8 mouse cellular contexts compared by ENCODE assay signal in the genomic region with DNA sequence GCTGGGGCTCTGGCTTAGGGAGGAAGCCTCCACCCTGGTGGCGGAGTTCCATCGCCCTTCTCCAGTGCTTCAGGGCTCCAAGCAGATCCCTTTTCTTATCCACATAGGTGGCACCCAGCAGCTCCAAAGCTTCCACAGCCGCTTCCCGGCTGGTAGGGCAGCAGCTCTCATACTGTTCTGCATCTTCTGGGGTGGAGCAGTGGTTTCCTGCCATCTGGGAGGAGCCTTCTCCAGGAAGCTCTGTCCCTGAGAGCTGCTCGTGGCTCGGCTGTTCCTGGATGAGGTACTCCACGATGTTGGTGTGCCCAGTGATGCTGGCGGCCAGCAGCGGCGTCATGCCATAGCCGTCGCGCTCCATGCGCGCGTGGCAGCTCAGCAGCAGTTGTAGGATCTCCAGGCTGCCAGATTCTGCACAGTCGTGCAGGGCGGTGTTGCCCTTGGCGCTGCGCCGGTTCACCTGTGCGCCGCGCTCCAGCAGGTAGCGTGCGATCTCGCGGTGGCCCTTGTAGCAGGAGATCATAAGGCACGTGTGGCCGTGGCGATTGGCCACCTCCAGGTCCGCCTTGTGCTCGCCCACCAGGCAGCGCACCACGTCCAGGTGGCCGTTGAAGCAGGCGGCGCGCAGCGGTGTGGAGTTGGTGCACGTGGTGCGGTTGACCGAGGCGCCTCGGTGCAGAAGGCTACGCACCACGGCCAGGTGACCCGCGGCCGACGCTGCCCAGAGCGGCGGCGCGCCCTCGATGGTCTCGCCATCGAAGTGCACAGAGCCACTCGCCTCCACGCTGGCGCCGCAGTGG. TPM values are rescaled to one million over a fixed set of nuclear protein-coding genes. Genes with fewer than 3 reads are reported as not detected.
DNase-seq lines count a peak whose midpoint lies in the region; ATAC-seq and TF ChIP-seq lines count a peak whose summit lies in the region.
"Not testable (repeated sequence)": the region's sequence is repeated elsewhere in the genome, so short reads cannot be mapped to it uniquely, and the experiment has no call there.

No protein-coding gene starts in this region.

- DNase-seq in ES-E14 (ENCODE audit: low read depth, low spot score), result peak; percentile 22
- not testable (repeated sequence) for DNase-seq in embryonic facial prominence, embryonic 14.5 days (ENCODE audit: low spot score); liver, postnatal 0 days; midbrain, embryonic 14.5 days
- DNase-seq in gastrocnemius, postnatal 25 days, result peak; percentile 7
- peak; percentile 10 to 32 for DNase-seq in kidney, postnatal 4 days

- in situ Hi-C loops in ES-E14 (cut with MboI; ENCODE audit: low sequenced_read_pairs in 2 of 2, unreplicated experiment in 2 of 2), result not testable (repeated sequence)

- H3K27me3 ChIP-seq in embryonic facial prominence, embryonic 14.5 days (replicated peaks; ENCODE audit: control insufficient read depth, insufficient read depth, low read length), result peaks cover 17% of the 10 kb centered on the region
- H3K27me3 ChIP-seq in hindbrain, embryonic 13.5 days, result peaks cover 31% of the 10 kb centered on the region
- not testable (repeated sequence) for H3K27me3 ChIP-seq in liver, postnatal 0 days (ENCODE audit: insufficient read depth, low read length); midbrain, embryonic 14.5 days (ENCODE audit: control insufficient read depth, insufficient read depth, low read length)
- peaks cover 14% of the 10 kb centered on the region; the same call in 1 of the 2 replicates for H3K27me3 ChIP-seq in stomach, embryonic 15.5 days (replicated peaks)

- H3K9me3 ChIP-seq in ES-E14 (ENCODE audit: control insufficient read depth, insufficient read depth, low read depth, low read length); embryonic facial prominence, embryonic 14.5 days (ENCODE audit: control insufficient read depth, low read length); hindbrain, embryonic 13.5 days; liver, postnatal 0 days (ENCODE audit: low read length); midbrain, embryonic 14.5 days (ENCODE audit: control insufficient read depth, low read length); stomach, embryonic 15.5 days: not testable (repeated sequence)

- H3K4me2 ChIP-seq in embryonic facial prominence, embryonic 14.5 days (ENCODE audit: low read depth, low read length), result peak overlapping the region; percentile 49
- H3K4me2 ChIP-seq in hindbrain, embryonic 13.5 days, result peak overlapping the region; percentile 41
- peak overlapping the region; percentile 26; the same call in 1 of the 2 replicates for H3K4me2 ChIP-seq in liver, postnatal 0 days (ENCODE audit: low read depth, low read length)
- H3K4me2 ChIP-seq in midbrain, embryonic 14.5 days (ENCODE audit: low read length), result not testable (repeated sequence)
- peak overlapping the region; percentile 58 for H3K4me2 ChIP-seq in stomach, embryonic 15.5 days

- H3K36me3 ChIP-seq in ES-E14 (ENCODE audit: control insufficient read depth, insufficient read depth, low read length, poor library complexity, severe bottlenecking); embryonic facial prominence, embryonic 14.5 days (ENCODE audit: control insufficient read depth, insufficient read depth, low read length); hindbrain, embryonic 13.5 days; liver, postnatal 0 days (replicated peaks; ENCODE audit: insufficient read depth, low read length); midbrain, embryonic 14.5 days (ENCODE audit: control insufficient read depth, insufficient read depth, low read length); stomach, embryonic 15.5 days: not testable (repeated sequence)

- not testable (repeated sequence) for TF ChIP-seq EP300 in liver, postnatal 0 days (IDR thresholded peaks at IDR 0.05; ENCODE audit: low read depth)

- WGBS in embryonic facial prominence, embryonic 14.5 days, result 16% methylated on average over 27 of the region's 62 CpGs
- WGBS in hindbrain, embryonic 13.5 days, result 23% methylated on average over 58 of the region's 62 CpGs
- 20% methylated on average over 45 of the region's 62 CpGs for WGBS in liver, postnatal 0 days (ENCODE audit: insufficient replicate concordance)
- WGBS in midbrain, embryonic 14.5 days, result 23% methylated on average over 60 of the region's 62 CpGs
- 13% methylated on average over 47 of the region's 62 CpGs for WGBS in stomach, embryonic 15.5 days

- not testable (repeated sequence) for H3K4me1 ChIP-seq in ES-E14 (ENCODE audit: control insufficient read depth in 2 of 2, insufficient read depth in 2 of 2, low read length in 2 of 2, poor library complexity in 1 of 2); embryonic facial prominence, embryonic 14.5 days (ENCODE audit: control insufficient read depth, insufficient read depth, low read length); hindbrain, embryonic 13.5 days (replicated peaks); liver, postnatal 0 days (ENCODE audit: insufficient read depth); midbrain, embryonic 14.5 days (ENCODE audit: control insufficient read depth, insufficient read depth, low read length); stomach, embryonic 15.5 days

- not testable (repeated sequence) for TF ChIP-seq CTCF in liver, postnatal 0 days (IDR thresholded peaks at IDR 0.05; ENCODE audit: low read depth)

- H3K9ac ChIP-seq in ES-E14 (ENCODE audit: insufficient read depth, low read depth, low read length, poor library complexity, severe bottlenecking); embryonic facial prominence, embryonic 14.5 days (ENCODE audit: low read depth, low read length); hindbrain, embryonic 13.5 days; liver, postnatal 0 days (replicated peaks); midbrain, embryonic 14.5 days (replicated peaks; ENCODE audit: low read length); stomach, embryonic 15.5 days: not testable (repeated sequence)

- H3K27ac ChIP-seq in ES-E14 (ENCODE audit: insufficient read depth, low read depth, low read length, poor library complexity, severe bottlenecking); embryonic facial prominence, embryonic 14.5 days (replicated peaks; ENCODE audit: low read depth, low read length); hindbrain, embryonic 13.5 days; liver, postnatal 0 days (ENCODE audit: low read depth); midbrain, embryonic 14.5 days (replicated peaks; ENCODE audit: low read depth, low read length); stomach, embryonic 15.5 days: not testable (repeated sequence)

- H3K4me3 ChIP-seq in ES-E14 (ENCODE audit: insufficient read depth in 1 of 2, low read depth in 1 of 2, low read length in 2 of 2, poor library complexity in 1 of 2, severe bottlenecking in 1 of 2), result peak overlapping the region; percentile 10 to 53
- peak overlapping the region; percentile 27 for H3K4me3 ChIP-seq in embryonic facial prominence, embryonic 14.5 days (ENCODE audit: low read depth, low read length)
- peak overlapping the region; percentile 8; the same call in 1 of the 2 replicates for H3K4me3 ChIP-seq in hindbrain, embryonic 13.5 days
- H3K4me3 ChIP-seq in liver, postnatal 0 days (ENCODE audit: low read depth, low read length), result peak overlapping the region; percentile 8; the same call in 1 of the 2 replicates
- H3K4me3 ChIP-seq in midbrain, embryonic 14.5 days (replicated peaks; ENCODE audit: low read depth, low read length), result not testable (repeated sequence)
- H3K4me3 ChIP-seq in stomach, embryonic 15.5 days (replicated peaks), result peak overlapping the region; percentile 27

- ATAC-seq in embryonic facial prominence, embryonic 14.5 days (ENCODE audit: low read depth), result peak; percentile 53
- ATAC-seq in hindbrain, embryonic 13.5 days (ENCODE audit: low FRiP score), result peak; percentile 61
- peak; percentile 55 for ATAC-seq in liver, postnatal 0 days
- ATAC-seq in midbrain, embryonic 14.5 days (ENCODE audit: low FRiP score, low TSS enrichment), result peak; percentile 51; the same call in 1 of the 2 replicates
- ATAC-seq in stomach, embryonic 15.5 days (ENCODE audit: insufficient read depth, low FRiP score, low read depth), result peak; percentile 59

RNA-seq across cellular contexts. Expression of gene 4931440F15Rik, which starts 0.8 kb away (rescaled TPM):
- total RNA-seq in ES-E14 (2012; rRNA removed), result 0.26 and 0.36 TPM in 2 replicates
- polyA plus RNA-seq in embryonic facial prominence, embryonic 14.5 days (2014; fragmentation: Nextera tagmentation; extraction: Ambion mirVana), result 0.16 and 0.39 TPM in 2 replicates
- total RNA-seq in gastrocnemius, postnatal 25 days (2021), result 1 to 10 TPM; 2.1 to 2.6 TPM
- 0.32 and 0.58 TPM in 2 replicates for polyA plus RNA-seq in hindbrain, embryonic 13.5 days (2015; fragmentation: Nextera tagmentation; extraction: Ambion mirVana)
- 0.33 TPM in 2 replicates for polyA plus RNA-seq in liver, postnatal 0 days (2015; fragmentation: Nextera tagmentation; extraction: Ambion mirVana)
- 0.58 and 0.67 TPM in 2 replicates for polyA plus RNA-seq in midbrain, embryonic 14.5 days (2014; fragmentation: Nextera tagmentation; extraction: Ambion mirVana)
- 0.06 TPM in 2 replicates for polyA plus RNA-seq in stomach, embryonic 15.5 days (2015; fragmentation: Nextera tagmentation; extraction: Ambion mirVana)
